Mouse (Mus musculus): ENCODE measurements around the gene Spin1. TPM values are rescaled to one million over a fixed set of nuclear protein-coding genes. Genes with fewer than 3 reads are reported as not detected.

Spin1 gene
- total and polyA plus RNA-seq, 3 experiments = 9.7 to 57.0 (median 49.7) TPM

DNA sequence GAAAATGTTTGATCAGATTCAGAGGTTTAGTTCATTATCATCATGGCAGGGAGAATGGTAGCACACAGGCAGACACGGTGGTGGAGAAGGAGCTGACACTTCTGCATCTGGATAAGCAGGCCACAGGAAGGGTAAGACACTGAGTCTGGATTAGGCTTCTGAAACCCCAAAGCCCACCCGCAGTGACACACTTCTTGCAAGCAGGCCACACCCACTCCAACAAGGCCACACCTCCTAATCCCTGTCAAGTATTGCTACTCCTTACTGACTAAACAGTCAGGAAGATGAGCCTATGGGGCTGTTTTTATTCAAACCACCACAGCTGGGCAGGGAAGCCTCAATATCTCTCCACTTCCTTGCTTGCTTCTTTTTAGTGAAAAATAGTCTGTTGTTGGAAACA is 19.9 kb upstream of the Spin1 start:
- H3K36me3 ChIP-seq (replicated peaks) = no peaks in the 10 kb centered on the region
- TF ChIP-seq TAL1 (conservative IDR thresholded peaks at IDR 0.05; ENCODE audit: low read depth, low read length) = no peak
- no peak for TF ChIP-seq GATA1 (IDR thresholded peaks at IDR 0.05; ENCODE audit: borderline replicate concordance, low read length)
- TF ChIP-seq GATA2 (IDR thresholded peaks at IDR 0.05; ENCODE audit: borderline replicate concordance, low read depth, low read length) = no peak
- TF ChIP-seq POLR2AphosphoS5 (IDR thresholded peaks at IDR 0.05; ENCODE audit: insufficient replicate concordance, low read depth, low read length) = no peak
- no peak for TF ChIP-seq CTCF (IDR thresholded peaks at IDR 0.05; ENCODE audit: low read depth, low read length)
- peaks cover 4% of the 10 kb centered on the region for H3K9me3 ChIP-seq (replicated peaks)
- DNase-seq (ENCODE audit: low spot score) (no peak), ATAC-seq (ENCODE audit: extremely low read depth, insufficient number of reproducible peaks, low FRiP score, poor library complexity, severe bottlenecking) (no peak)
- H3K27me3 ChIP-seq (ENCODE audit: insufficient read depth, low read length) = no peaks in the 10 kb centered on the region
- no peak overlapping the region for H3K4me3 ChIP-seq (ENCODE audit: low read depth, low read length)
- peaks cover 12% of the 10 kb centered on the region for H3K4me1 ChIP-seq (ENCODE audit: insufficient read depth, low read depth, low read length)

DNA sequence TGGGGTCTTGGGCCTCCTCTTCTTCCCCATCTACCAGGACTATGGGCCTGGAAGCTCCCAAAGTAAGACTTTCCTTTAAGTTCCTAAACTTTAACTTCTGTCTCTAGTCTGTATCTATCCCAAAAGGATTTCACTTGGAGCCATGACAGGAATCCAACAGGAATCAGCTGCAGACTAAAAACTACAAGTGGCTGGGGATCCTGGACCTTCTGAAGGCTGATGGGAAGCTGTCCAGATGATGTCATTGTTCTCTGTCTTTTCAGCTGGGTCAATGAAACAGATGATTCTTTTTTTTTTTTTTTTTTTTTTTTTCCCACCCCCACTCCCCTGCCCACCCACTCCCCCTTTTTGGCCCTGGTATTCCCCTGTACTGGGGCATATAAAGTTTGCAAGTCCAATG is 16.4 kb upstream of the Spin1 start:
- H3K4me1 ChIP-seq (ENCODE audit: insufficient read depth, low read depth, low read length) = peaks cover 32% of the 10 kb centered on the region
- H3K27me3 ChIP-seq (ENCODE audit: insufficient read depth, low read length) = no peaks in the 10 kb centered on the region
- TF ChIP-seq TAL1 (conservative IDR thresholded peaks at IDR 0.05; ENCODE audit: low read depth, low read length) (no peak), POLR2AphosphoS5 (IDR thresholded peaks at IDR 0.05; ENCODE audit: insufficient replicate concordance, low read depth, low read length) (no peak), CTCF (IDR thresholded peaks at IDR 0.05; ENCODE audit: low read depth, low read length) (no peak), GATA2 (IDR thresholded peaks at IDR 0.05; ENCODE audit: borderline replicate concordance, low read depth, low read length) (no peak), GATA1 (IDR thresholded peaks at IDR 0.05; ENCODE audit: borderline replicate concordance, low read length) (no peak)
- no peaks in the 10 kb centered on the region for H3K9me3 ChIP-seq (replicated peaks)
- ATAC-seq (ENCODE audit: extremely low read depth, insufficient number of reproducible peaks, low FRiP score, poor library complexity, severe bottlenecking) (no peak), DNase-seq (ENCODE audit: low spot score) (no peak)
- no peak overlapping the region for H3K4me3 ChIP-seq (ENCODE audit: low read depth, low read length)
- H3K36me3 ChIP-seq (replicated peaks) = no peaks in the 10 kb centered on the region

DNA sequence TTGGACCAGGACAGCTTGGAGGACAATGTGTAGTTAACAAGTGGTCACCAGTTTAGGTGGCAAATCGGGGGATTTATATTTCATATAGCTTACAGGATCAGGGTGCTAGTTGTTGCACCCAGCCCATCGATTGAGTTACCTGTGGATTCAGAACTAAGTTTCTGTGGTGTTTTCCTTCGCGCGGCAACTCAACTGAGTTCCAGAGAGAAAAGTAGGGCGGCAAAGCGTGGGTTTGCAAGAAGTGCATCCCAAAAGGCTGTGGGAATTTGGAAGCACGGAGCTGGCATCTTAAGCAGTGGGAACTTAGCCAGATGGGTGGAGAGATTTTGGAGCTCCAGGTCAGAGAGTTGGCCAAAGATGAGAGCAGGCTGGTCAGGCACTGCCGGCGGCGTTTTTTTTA is 14.7 kb upstream of the Spin1 start:
- no peak for DNase-seq (ENCODE audit: low spot score)
- no peak for ATAC-seq (ENCODE audit: extremely low read depth, insufficient number of reproducible peaks, low FRiP score, poor library complexity, severe bottlenecking)
- no peaks in the 10 kb centered on the region for H3K9me3 ChIP-seq (replicated peaks)

DNA sequence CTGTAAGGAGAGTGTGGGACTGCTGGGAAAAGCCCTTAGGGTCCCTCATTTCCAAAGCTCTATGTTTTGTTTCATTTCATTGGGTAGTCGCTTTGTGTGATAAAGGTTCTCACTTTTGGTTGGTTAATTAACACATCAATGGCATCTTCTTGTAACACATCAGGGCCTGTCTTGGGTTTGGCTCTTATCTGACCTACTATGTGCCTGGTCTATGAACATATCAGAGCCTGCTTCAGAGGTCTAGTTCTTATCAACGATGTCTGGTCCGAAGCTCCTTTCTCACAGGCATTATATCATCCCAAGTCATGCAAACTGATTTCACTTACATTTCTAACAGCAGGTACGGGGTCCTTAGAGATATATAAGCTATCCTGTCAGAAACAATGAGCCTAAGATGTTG is 13.4 kb upstream of the Spin1 start:
- Histone ChIP-seq H3K9me3 (replicated peaks) (no peaks in the 10 kb centered on the region), H3K27me3 (ENCODE audit: insufficient read depth, low read length) (no peaks in the 10 kb centered on the region), H3K36me3 (replicated peaks) (no peaks in the 10 kb centered on the region), H3K4me3 (ENCODE audit: low read depth, low read length) (no peak overlapping the region), H3K4me1 (ENCODE audit: insufficient read depth, low read depth, low read length) (peaks cover 41% of the 10 kb centered on the region)
- no peak for ATAC-seq (ENCODE audit: extremely low read depth, insufficient number of reproducible peaks, low FRiP score, poor library complexity, severe bottlenecking)
- no peak for DNase-seq (ENCODE audit: low spot score)
- TF ChIP-seq TAL1 (conservative IDR thresholded peaks at IDR 0.05; ENCODE audit: low read depth, low read length) (no peak), CTCF (IDR thresholded peaks at IDR 0.05; ENCODE audit: low read depth, low read length) (no peak), POLR2AphosphoS5 (IDR thresholded peaks at IDR 0.05; ENCODE audit: insufficient replicate concordance, low read depth, low read length) (no peak), GATA2 (IDR thresholded peaks at IDR 0.05; ENCODE audit: borderline replicate concordance, low read depth, low read length) (no peak), GATA1 (IDR thresholded peaks at IDR 0.05; ENCODE audit: borderline replicate concordance, low read length) (no peak)

More for the DNA sequence above, 14.7 kb upstream of the Spin1 start:
- Histone ChIP-seq H3K4me1 (ENCODE audit: insufficient read depth, low read depth, low read length) (peaks cover 43% of the 10 kb centered on the region), H3K4me3 (ENCODE audit: low read depth, low read length) (no peak overlapping the region), H3K36me3 (replicated peaks) (no peaks in the 10 kb centered on the region), H3K27me3 (ENCODE audit: insufficient read depth, low read length) (no peaks in the 10 kb centered on the region)
- TF ChIP-seq CTCF (IDR thresholded peaks at IDR 0.05; ENCODE audit: low read depth, low read length) (no peak), TAL1 (conservative IDR thresholded peaks at IDR 0.05; ENCODE audit: low read depth, low read length) (no peak), POLR2AphosphoS5 (IDR thresholded peaks at IDR 0.05; ENCODE audit: insufficient replicate concordance, low read depth, low read length) (no peak), GATA2 (IDR thresholded peaks at IDR 0.05; ENCODE audit: borderline replicate concordance, low read depth, low read length) (no peak), GATA1 (IDR thresholded peaks at IDR 0.05; ENCODE audit: borderline replicate concordance, low read length) (no peak)

- H3K4me1 ChIP-seq (ENCODE audit: insufficient read depth, low read depth, low read length) = peaks cover 50% of the 10 kb centered on the region
- DNase-seq (ENCODE audit: low spot score) (no peak), ATAC-seq (ENCODE audit: extremely low read depth, insufficient number of reproducible peaks, low FRiP score, poor library complexity, severe bottlenecking) (peak; percentile 45)
- no peaks in the 10 kb centered on the region for H3K36me3 ChIP-seq (replicated peaks)
- no peaks in the 10 kb centered on the region for H3K9me3 ChIP-seq (replicated peaks)
- no peak for TF ChIP-seq GATA2 (IDR thresholded peaks at IDR 0.05; ENCODE audit: borderline replicate concordance, low read depth, low read length)
- TF ChIP-seq CTCF (IDR thresholded peaks at IDR 0.05; ENCODE audit: low read depth, low read length) = no peak
- no peak for TF ChIP-seq TAL1 (conservative IDR thresholded peaks at IDR 0.05; ENCODE audit: low read depth, low read length)
- TF ChIP-seq GATA1 (IDR thresholded peaks at IDR 0.05; ENCODE audit: borderline replicate concordance, low read length) = no peak
- TF ChIP-seq POLR2AphosphoS5 (IDR thresholded peaks at IDR 0.05; ENCODE audit: insufficient replicate concordance, low read depth, low read length) = no peak
- H3K27me3 ChIP-seq (ENCODE audit: insufficient read depth, low read length) = no peaks in the 10 kb centered on the region
- no peak overlapping the region; the same call in 1 of the 2 replicates for H3K4me3 ChIP-seq (ENCODE audit: low read depth, low read length)
Observed at GRCm38 (mm10) chr13:51088207-51088606, 12.5 kb upstream of the Spin1 start.

DNA sequence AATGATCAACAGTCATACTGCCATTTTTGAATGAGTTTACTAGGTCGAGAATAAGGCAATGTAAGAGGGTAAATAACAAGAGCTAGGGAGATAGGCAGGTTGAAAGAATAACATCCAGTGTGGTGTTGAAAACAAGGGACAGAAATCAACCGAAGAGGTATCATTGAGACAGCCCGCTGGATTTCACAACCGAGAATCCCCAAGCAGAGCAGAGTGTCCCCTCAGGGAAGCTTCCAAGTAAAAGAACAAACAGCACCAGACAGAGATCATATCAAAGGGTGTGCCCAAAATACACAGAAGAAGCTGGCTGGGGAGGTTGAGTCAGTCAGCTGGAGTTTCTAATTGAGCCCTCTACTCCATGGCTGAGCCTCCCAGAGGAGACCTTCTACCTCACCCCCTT is 11.6 kb upstream of the Spin1 start:
- TF ChIP-seq CTCF (IDR thresholded peaks at IDR 0.05; ENCODE audit: low read depth, low read length) (no peak), GATA1 (IDR thresholded peaks at IDR 0.05; ENCODE audit: borderline replicate concordance, low read length) (no peak), POLR2AphosphoS5 (IDR thresholded peaks at IDR 0.05; ENCODE audit: insufficient replicate concordance, low read depth, low read length) (no peak), GATA2 (IDR thresholded peaks at IDR 0.05; ENCODE audit: borderline replicate concordance, low read depth, low read length) (no peak), TAL1 (conservative IDR thresholded peaks at IDR 0.05; ENCODE audit: low read depth, low read length) (no peak)
- Histone ChIP-seq H3K4me3 (ENCODE audit: low read depth, low read length) (no peak overlapping the region), H3K27me3 (ENCODE audit: insufficient read depth, low read length) (no peaks in the 10 kb centered on the region), H3K4me1 (ENCODE audit: insufficient read depth, low read depth, low read length) (peaks cover 59% of the 10 kb centered on the region), H3K9me3 (replicated peaks) (no peaks in the 10 kb centered on the region), H3K36me3 (replicated peaks) (no peaks in the 10 kb centered on the region)
- no peak for DNase-seq (ENCODE audit: low spot score)
- no peak for ATAC-seq (ENCODE audit: extremely low read depth, insufficient number of reproducible peaks, low FRiP score, poor library complexity, severe bottlenecking)
